Mouse (Mus musculus): ENCODE measurements around the gene Vps37c. TPM values are rescaled to one million over a fixed set of nuclear protein-coding genes. Genes with fewer than 3 reads are reported as not detected.

Gene Vps37c
- total RNA-seq (2021): 10 to 100 TPM; 21.1 to 21.8 TPM

DNA sequence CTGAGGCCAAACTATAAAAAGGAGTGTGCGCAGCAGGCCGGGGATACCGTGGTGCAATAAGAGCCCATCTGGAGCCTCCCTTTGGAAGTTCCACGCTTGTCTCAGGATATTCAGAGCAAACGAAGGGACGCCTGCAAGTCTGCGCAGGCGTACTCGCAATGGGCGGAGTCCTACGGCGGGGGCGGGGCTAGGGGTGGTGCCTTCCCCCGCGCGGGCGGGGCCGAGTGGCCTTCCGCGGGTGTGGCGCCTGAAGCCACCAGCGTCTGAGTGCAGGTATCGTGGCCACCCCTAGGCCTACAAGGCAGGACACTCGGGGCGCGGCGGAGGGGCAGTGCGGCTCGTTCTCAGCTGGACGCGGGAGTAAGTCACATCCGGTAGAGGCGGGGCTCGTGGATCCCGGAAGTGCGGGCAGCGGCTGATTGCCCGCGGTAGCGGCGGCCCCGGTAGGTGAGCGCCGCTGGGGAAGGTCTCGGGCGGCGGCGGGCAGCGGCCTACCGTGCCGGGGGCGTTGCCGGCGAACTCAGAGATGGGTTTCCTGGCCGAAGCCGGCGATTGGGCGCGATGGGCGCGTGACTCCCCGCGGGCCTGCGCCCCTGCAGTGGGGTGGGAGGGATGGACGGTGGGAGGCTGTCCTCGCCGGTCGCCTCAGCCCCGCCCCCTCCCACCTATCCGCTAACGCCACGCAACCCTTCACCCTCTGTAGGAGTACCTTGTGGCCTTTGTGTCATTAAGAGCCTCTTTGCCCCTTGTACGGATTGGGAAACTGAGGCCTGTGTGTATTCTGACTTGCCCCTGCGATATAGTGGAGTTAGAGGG, at the start of gene Vps37c:
Gene Vps37c (plus strand): TSS at position 199 of the 816 bp plus-strand sequence.
- DNase-seq (ENCODE audit: low spot score): peak; percentile 80
- intact Hi-C loops (cut with DNase I): no loop called here

DNA sequence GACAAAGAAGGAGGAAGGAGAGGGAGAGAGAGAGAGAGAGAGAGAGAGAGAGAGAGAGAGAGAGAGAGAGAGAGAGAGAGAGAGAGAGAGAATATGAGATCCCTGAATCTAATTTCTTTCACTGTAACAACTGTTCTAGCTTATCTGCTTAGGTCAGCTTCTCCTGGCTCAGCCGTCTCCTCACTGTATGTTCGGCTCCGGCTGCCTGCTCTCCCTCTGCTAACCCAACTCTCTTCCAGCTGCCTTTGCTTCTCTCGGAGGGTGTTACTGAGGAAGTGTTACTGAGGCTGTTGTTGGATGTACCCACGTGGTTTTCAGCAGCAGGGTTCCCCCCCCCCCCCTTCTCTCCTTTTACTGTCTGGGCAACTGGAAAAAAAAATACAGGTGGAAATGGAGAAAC, 48.5 kb upstream of the Vps37c start:
- intact Hi-C loops (cut with DNase I): no loop called here

DNA sequence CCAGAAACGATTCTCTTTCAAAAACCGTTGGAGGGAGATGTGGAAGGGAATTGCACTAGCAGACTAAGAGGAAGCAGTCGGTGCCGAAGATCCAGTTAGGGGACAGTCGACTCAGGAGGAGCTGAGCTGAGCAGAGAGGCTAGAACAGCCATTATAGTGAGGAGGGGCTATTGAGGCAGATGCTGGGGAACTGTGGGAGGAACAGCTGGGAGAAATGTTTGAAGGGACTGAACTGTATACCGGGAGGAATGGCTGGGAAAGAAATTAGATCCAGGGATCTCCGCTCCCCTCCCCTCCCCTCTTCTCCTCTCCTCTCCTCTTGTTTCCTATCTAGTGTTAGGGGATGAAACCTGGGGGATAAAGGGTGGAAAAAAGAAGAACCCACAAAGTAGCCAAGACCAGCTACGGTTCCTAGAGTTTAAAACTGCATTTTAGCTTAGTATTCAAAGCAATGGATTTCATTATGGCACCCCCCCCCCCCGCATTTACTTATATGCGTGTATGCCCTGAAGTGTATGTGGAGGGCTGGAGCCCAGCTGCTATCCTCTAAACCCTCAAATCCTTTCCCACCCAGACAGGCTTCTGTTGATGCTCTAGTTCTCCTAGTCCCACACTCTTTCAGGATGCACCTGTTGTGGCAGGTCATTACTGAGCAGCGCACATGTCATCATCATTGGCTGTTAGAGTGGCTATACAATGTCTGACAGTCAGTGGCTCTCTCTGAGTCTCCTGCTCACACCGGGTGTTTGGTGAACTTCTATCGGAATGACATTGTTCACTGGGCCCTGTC, 47.8 kb upstream of the Vps37c start:
- DNase-seq (ENCODE audit: low spot score): no peak
- intact Hi-C loops (cut with DNase I): no loop called here

More for the DNA sequence above, 48.5 kb upstream of the Vps37c start:
- no peak for DNase-seq (ENCODE audit: low spot score)

DNA sequence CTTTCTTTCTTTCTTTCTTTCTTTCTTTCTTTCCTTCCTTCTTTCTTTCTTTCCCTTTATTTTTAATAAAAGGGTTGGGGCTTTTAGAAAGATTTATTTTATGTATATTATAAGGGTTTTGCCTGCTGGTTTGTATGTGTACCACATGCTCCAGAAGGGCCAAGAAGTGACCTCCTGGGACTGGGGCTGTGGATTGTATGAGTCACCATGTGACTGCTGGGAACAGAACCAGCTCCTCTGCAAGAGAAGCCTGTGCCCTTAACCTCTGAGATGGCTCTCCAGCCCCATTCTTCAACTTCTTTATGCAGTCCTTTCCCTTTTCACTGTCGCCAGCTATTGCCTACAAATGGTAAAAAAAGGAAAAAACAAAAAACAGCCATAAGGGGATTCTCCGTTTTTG, 42.9 kb upstream of the Vps37c start:
- DNase-seq (ENCODE audit: low spot score): peak; percentile 14
- intact Hi-C loops (cut with DNase I): no loop called here

DNA sequence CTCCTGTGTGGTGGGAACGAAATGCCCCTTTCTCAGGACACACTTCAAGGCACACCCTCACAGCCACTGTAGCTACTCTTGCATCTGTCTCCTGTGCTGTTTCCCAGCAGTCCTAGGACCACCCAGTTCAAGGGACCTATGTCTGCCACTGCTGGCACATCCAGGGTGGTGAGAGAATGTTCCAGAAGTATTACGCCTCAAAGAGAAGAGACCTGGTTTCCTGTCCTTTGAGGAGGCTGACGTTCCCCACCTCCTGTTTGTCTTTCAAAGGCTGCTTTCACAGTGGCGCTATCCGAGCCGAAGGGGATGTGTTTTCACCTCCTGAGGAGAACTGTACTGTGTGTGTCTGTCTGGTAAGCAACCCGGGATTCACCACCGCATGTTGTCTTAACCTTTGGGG, 40.4 kb upstream of the Vps37c start:
- no peak for DNase-seq (ENCODE audit: low spot score)
- intact Hi-C loops (cut with DNase I): no loop called here

DNA sequence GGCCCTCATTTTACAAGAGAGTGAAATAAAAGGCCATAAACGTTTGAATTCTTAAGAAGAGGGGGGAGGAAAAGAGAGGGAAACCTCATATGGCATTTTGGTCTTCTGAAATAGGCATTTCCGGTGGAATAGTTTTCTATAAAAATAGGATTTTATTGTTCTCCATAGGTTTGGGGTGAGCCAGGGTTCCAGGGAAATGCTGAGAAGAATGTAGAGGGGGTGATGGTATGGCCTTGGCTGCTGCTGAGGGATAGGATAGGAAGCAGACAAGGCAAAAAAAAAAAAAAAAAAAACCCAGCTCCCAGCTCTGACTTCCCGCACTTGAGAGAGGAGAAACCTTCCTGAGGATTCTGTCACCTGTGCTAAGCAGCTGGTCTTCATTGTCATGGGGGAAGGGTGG, 32.5 kb upstream of the Vps37c start:
- no peak for DNase-seq (ENCODE audit: low spot score)
- intact Hi-C loops (cut with DNase I): no loop called here

DNA sequence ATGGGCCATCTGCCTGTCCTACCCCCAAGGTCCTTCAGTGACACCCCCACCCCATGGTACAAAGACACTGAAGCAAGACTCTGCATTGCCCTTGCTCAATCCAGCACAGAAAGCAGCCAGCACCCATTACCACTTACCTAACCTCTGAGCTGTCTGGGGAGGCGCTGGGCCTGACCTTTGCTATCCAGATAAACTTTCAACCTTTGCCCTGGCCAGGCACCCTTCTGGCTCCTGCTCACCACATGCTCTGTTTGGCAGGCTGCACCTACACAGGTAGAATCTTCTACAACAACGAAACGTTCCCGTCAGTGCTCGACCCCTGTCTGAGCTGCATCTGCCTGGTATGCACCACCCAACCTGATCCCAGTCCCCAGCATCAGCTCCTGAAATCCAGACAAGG, 30.8 kb upstream of the Vps37c start:
- intact Hi-C loops (cut with DNase I): no loop called here
- DNase-seq (ENCODE audit: low spot score): no peak

DNA sequence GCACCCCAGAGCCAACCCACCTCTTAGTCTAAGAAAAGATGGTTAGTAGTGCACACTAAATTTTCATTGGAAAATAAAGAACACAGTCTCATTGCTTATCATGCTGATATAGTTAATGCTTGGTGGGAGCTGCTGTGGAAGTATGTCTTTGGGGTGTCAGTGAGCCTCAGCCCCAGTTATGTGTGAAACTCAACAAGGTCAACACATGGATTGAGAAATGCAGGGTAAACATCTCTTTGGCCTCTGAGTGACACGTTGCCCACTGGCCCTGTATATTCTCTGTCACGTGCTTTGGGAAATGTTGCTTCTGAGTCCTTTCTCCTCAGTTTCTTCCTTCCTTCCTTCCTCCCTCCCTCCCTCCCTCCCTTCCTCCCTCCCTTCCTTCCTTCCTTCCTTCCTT, 30.1 kb upstream of the Vps37c start:
- DNase-seq (ENCODE audit: low spot score): no peak
- intact Hi-C loops (cut with DNase I): no loop called here

DNA sequence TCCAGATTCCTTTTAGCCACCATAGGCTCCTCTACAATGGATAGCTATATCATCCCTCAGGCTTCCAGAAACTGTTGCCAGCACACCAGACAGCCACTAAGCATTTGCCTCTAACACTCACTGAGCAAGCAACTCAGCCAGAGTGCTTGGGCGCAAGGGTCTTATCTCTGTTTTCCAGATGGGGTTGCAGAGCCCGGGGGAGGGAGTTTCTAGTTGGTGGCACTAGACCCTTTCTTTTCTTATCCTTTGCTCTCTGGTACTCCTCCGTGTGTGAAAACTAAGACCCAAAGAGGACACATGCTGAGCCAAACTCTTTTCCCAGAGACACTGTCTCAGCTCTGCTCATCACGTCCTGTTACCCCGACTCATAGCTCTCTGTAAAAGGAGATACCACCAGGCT, 27.2 kb upstream of the Vps37c start:
- intact Hi-C loops (cut with DNase I): no loop called here
- DNase-seq (ENCODE audit: low spot score): no peak

DNA sequence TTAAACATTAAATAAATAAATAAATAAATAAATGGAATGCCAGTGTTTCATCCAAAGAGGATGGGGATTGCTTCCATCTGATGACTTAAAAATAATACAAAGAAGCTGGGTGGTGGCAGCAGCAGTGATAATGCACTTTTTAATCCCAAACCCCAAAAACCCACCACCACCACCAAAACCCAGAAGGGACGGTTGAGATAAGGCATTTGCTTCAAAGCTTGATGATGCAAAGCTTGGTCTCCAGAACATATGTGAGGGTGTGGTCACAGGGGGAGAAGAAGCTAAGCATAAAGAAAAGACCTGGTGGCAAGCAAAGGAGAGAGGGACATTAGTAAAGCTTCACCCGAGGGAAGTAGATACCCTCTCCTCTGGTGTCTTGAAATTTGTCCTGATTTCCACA, 26.6 kb upstream of the Vps37c start:
- no peak for DNase-seq (ENCODE audit: low spot score)
- intact Hi-C loops (cut with DNase I): no loop called here

DNA sequence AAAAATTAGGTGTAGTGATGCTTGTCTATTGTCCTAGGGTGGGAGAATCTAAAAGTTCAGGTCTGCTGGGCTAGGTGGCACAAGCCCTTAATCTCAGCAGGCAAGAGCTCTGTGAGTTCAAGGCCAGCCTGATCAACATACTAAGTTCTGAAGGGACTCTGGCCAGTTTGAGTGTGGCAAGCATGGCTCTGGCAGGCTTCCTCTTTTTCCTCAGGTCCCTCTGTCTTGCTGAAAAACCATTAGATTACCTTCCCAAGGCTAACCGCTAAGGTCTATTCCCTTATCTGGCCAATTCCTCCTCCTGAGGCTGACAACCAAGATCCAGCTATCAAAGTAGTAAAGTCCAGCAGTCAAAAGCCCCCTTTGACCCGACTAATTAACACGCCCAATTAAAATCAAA, 25.9 kb upstream of the Vps37c start:
- intact Hi-C loops (cut with DNase I): no loop called here
- no peak for DNase-seq (ENCODE audit: low spot score)

DNA sequence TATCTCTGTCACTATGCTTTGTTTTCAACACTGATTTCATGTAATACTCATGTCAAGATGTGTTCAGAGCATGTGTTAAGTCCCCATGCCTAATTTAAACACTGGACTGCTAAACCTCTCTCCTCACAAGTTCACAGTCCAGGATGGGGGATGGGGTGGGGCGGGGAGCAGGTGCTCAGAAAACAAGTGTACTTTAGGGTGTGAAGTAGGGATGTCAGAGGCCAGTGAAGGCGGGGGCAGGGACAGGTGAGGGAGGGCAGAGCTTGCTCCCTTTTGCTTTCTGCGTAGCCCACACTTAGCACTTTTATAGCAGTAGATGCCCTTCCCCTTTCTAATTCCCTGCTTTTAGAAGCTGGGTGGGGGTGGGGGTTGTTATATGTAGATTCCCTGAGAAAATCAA, 23.4 kb upstream of the Vps37c start:
- DNase-seq (ENCODE audit: low spot score): no peak
- intact Hi-C loops (cut with DNase I): loop anchor here (2.0 to 5.0 kb wide), 3 partner anchors 42 to 312 kb away; no protein-coding TSS in a partner anchor

DNA sequence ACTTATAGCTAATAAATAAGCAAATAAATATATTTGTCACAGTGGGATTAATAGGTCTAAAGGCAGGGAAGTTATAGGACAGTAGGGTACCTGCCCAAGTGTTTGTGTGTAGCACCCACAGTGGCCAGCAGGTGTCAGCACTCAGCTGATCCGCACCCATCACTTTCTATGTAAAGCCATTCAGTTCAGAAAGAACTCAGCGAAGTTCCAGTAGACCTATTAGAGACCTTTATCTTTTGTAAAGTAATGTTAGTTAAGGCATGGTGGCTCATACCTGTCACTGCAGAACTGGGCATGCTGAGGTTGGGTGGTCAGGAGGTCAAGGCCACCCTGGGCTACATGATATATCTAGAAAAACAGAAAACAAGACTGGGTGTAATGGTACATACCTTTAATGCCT, 23.0 kb upstream of the Vps37c start:
- intact Hi-C loops (cut with DNase I): loop anchor here (2.0 to 5.0 kb wide), 3 partner anchors 42 to 312 kb away; no protein-coding TSS in a partner anchor
- no peak for DNase-seq (ENCODE audit: low spot score)

DNA sequence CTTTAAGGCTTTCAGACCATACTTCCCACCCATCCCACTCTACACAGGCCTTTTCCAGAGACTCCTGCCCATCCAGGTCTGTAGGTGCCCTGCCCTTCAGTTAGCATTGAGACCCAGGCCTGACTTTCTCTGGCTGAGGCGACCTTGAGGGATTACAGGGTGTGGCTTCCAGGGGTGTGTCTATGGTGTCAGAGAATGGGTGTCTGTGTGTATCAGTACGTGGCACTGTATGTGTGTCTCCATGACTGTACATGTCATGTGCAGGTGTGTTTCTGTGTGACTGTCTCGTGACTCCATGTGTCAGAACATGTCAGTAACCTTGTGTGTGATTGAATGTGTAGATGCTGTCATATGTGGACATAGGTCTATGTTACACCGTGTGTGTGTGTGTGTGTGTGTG, 17.2 kb upstream of the Vps37c start:
- DNase-seq (ENCODE audit: low spot score): no peak
- intact Hi-C loops (cut with DNase I): no loop called here

DNA sequence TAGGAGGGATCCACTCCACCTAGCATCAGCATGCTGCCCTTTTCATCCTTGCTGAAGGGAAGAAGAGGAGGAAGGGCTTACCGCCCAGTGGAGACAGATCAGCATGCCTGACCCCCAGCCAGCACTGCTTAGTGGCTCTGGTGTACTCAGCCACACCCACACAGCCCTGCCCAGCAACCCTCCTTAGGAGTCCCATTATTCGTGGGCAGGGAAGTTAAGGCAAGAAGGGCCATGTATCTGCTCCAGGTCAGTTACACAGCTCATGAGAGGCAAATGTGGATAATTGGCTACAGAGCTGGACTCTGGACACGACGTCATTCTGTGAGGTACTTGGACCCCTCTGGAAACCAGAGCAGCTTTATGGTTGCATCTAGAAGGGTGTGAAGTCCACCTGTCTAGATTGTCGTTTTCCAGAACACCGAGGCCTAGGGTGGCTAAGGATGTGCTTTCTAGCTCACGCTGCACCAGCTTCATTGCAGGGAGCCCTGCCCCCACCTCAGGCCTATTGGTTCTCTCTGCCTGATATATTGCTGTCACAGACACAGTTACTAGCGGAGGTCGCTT, 16.6 kb upstream of the Vps37c start:
- intact Hi-C loops (cut with DNase I): no loop called here
- DNase-seq (ENCODE audit: low spot score): no peak

DNA sequence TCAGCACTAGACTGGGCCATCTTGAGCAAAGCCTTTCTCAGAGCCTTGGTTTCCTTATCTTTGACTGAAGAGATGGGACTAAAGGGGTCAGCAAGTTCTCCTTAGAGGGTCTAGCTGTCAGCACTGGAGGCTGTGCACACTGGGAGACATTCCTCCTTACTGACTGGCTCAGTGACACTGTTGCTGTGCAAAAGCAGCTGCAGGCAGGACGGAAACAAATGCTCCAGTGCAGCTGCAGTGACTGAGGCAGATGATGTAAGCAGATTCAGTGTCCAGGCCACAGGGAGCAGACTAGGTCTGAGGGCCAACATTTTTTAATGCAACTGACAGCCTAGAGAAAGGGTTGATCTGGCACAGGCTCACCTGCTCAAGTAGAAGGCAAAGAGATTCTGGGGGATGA, 15.3 kb upstream of the Vps37c start:
- intact Hi-C loops (cut with DNase I): no loop called here
- no peak for DNase-seq (ENCODE audit: low spot score)

DNA sequence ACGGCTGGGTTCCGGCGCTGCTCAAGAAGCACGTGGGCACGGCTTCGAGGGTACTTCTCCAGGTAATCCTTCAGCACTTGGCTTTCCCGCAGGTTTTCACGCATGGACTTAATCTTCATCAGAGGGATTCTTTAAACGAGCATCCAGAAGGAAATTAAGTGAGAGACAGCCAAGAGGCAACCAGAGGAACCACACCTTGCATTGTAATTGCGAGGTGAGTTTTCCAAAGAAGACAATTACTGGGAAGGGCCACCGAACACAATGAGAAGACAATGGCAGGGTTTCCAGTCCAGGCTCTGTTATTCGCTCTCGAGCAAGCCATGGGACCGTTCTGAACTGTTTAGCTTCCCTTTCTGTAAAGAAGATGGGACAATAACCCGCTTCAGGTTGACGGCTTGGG, 11.9 kb upstream of the Vps37c start:
- DNase-seq (ENCODE audit: low spot score): no peak
- intact Hi-C loops (cut with DNase I): loop anchor here (5.0 kb wide), 1 partner anchor 281 kb away; no protein-coding TSS in a partner anchor

DNA sequence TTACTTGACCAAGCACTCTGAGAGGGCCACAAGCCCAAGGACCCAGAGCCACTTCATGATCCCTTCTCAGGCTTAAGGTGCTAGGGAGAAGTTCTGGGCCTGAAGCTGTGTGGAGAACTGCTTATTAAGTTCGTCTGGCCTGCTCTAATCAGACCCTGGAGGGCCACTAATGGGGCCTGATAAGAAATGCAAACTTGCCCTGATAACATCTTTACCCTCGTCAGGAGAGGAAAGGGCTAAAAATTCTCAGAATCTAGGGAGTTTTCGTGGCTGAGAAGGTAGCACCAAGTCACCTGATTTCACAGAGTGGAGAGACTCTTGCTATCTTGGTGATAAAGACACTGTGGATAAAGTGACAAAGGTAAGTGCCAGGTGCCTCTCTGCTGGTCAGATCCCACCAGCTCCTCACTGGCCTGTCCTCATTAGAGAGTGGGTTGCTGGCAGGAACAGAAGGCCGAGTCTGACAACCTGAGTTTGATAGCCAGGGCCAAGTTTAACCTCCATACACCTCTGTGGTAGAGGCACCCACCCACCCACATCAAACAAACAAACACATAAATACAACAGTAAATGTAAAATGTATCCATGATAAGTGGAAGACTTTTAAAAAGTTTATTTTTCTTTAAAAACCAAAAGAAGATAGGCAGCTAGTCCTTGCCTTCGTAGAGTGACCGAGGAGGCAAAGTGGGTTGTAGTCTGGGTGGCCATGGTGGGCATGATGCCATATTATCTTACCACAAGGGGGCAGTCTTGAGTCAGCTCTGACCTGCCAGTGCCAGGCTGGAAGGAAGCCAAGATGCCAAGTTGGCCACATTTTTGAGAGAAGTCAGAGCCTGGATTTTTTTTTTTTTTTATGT, 10.4 kb upstream of the Vps37c start, which contains the start of gene Pga5:
Gene Pga5 (minus strand): TSS at position 157 of the 857 bp plus-strand sequence.
- peak; percentile 40 for DNase-seq (ENCODE audit: low spot score)
- intact Hi-C loops (cut with DNase I): loop anchor here (1.0 to 5.0 kb wide), 2 partner anchors 31 to 279 kb away; no protein-coding TSS in a partner anchor

DNA sequence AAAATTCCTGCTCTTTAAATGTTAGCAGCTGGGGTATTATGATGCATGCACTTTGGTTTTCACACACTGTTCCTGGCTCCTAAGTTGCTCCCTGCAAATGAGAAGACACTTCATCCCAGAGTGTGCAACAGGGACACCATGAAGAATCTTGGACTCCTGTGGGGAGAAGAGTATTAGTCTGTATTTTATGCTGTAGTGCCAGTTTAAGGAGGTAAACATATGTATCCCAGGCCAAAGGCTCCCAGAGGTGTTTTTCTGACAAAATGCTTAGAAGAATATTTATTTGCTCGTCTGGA, 9.8 kb upstream of the Vps37c start:
- no peak for DNase-seq (ENCODE audit: low spot score)
- intact Hi-C loops (cut with DNase I): loop anchor here (1.0 to 5.0 kb wide), 2 partner anchors 31 to 279 kb away; no protein-coding TSS in a partner anchor

DNA sequence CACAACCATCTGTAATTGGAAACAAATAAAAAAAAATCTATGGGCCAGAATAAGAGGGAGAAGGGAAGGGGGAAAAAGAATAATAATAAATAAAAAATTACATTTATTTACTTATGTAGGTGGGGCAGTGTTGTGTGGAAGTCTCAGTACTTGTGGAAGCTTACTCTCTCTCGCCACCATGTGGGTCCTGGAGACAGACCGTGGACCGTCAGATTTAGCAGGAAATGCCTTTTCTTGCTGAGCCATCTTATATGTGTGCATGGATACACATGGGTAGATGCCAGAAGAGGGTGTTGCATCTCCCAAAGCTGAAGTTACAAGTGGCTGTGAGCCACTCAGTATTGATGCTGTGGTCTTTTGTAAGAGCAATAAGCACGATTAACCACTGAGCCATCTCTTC, 7.0 kb upstream of the Vps37c start:
- intact Hi-C loops (cut with DNase I): no loop called here
- DNase-seq (ENCODE audit: low spot score): no peak
